Mouse (Mus musculus): ENCODE data around the gene Nol3.
"Not testable (repeated sequence)": the region's sequence is repeated elsewhere in the genome, so short reads cannot be mapped to it uniquely, and the experiment has no call there.

The Nol3 gene

GRCm38 (mm10) chr8:105289805-105290460, 14.0 kb downstream of the Nol3 start, which contains the start of gene 4931428F04Rik:
Gene 4931428F04Rik (minus strand): TSS chr8:105289864.
- peak; percentile 85 for DNase-seq (ENCODE audit: low read depth, low spot score)

- peak; percentile 93 for DNase-seq (ENCODE audit: low read depth, low spot score)
These were observed 14.8 kb downstream of the Nol3 start for GRCm38 (mm10) chr8:105290554-105291314.

- not testable (repeated sequence) for DNase-seq (ENCODE audit: low read depth, low spot score)
These were observed 15.4 kb downstream of the Nol3 start for GRCm38 (mm10) chr8:105291364-105291763.

- not testable (repeated sequence) for DNase-seq (ENCODE audit: low read depth, low spot score)
These were observed 15.9 kb downstream of the Nol3 start for GRCm38 (mm10) chr8:105291802-105292201.

- no peak for DNase-seq (ENCODE audit: low read depth, low spot score)
These were observed 16.5 kb downstream of the Nol3 start for GRCm38 (mm10) chr8:105292471-105292870.

- no peak for DNase-seq (ENCODE audit: low read depth, low spot score)
These were observed 17.5 kb downstream of the Nol3 start for GRCm38 (mm10) chr8:105293405-105293804.

- peak; percentile 63 for DNase-seq (ENCODE audit: low read depth, low spot score)
These were observed 18.8 kb downstream of the Nol3 start for GRCm38 (mm10) chr8:105294776-105295175.

- DNase-seq (ENCODE audit: low read depth, low spot score): no peak
These were observed 19.3 kb downstream of the Nol3 start for GRCm38 (mm10) chr8:105295256-105295655.

GRCm38 (mm10) chr8:105295895-105296573, 20.1 kb downstream of the Nol3 start, which contains the start of gene Exoc3l:
Gene Exoc3l (minus strand): TSS chr8:105296101.
- peak; percentile 86 for DNase-seq (ENCODE audit: low read depth, low spot score)

GRCm38 (mm10) chr8:105297511-105298192, 21.7 kb downstream of the Nol3 start, which contains the start of gene E2f4:
Gene E2f4 (plus strand): TSS chr8:105297663.
- DNase-seq (ENCODE audit: low read depth, low spot score): peak; percentile 92

- DNase-seq (ENCODE audit: low read depth, low spot score): no peak
These were observed 22.7 kb downstream of the Nol3 start for GRCm38 (mm10) chr8:105298351-105299252.

- no peak for DNase-seq (ENCODE audit: low read depth, low spot score)
These were observed 24.0 kb downstream of the Nol3 start for GRCm38 (mm10) chr8:105299962-105300361.

- no peak for DNase-seq (ENCODE audit: low read depth, low spot score)
These were observed 27.5 kb downstream of the Nol3 start for GRCm38 (mm10) chr8:105303396-105303795.

- no peak for DNase-seq (ENCODE audit: low read depth, low spot score)
These were observed 27.9 kb downstream of the Nol3 start for GRCm38 (mm10) chr8:105303874-105304273.

- DNase-seq (ENCODE audit: low read depth, low spot score): no peak
These were observed 28.6 kb downstream of the Nol3 start for GRCm38 (mm10) chr8:105304325-105305210.

- peak; percentile 87 for DNase-seq (ENCODE audit: low read depth, low spot score)
These were observed 29.5 kb downstream of the Nol3 start, which contains the start of gene Elmo3 for GRCm38 (mm10) chr8:105305211-105306145. Gene Elmo3 (plus strand): TSS chr8:105305601.

- DNase-seq (ENCODE audit: low read depth, low spot score): peak; percentile 39
These were observed 30.3 kb downstream of the Nol3 start for GRCm38 (mm10) chr8:105306146-105306691.

- DNase-seq (ENCODE audit: low read depth, low spot score): no peak
These were observed 31.7 kb downstream of the Nol3 start for GRCm38 (mm10) chr8:105307670-105308069.

All from R1 (cell line).